Mouse (Mus musculus) stomach, postnatal 0 days (tissue): ENCODE measurements around the gene Olfr177.

Source experiments
- CTCF ChIP-seq: IDR thresholded peaks from 2 replicates; pipeline ENCODE4 v1.5.1; 2016; ENCODE audit warnings: antibody characterized with exemption, low read depth, mild to moderate bottlenecking, moderate library complexity
- EP300 ChIP-seq: optimal IDR thresholded peaks from 2 replicates; pipeline ENCODE3; 2016; ENCODE audit warnings: antibody characterized with exemption

DNA sequence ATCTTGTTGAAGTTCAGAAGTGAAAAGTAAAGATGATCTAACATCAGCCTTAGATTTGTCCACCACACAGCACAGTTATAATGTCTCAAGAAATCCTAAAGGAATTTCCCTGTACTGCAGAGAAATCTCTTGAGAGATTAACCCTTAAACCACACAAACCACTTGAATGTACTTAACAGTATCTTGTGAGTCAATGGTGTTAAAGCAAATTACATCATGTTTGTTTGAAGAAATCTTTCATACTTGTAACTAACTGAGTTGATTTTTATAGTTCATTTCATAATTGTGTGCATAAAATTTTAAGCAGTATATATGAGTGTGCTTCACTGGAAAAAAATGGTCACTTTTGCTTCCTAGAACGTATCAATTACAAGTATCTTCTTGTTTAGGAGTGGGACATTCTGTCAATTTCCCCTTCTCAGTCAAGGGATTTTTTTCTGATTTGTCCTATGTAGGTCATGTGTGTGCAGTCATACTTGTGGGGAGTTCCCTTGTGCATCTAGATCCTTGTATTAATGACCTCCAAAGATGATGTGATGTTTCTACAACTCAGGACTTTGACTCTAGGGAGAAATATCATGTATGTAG, 47.7 kb downstream of the Olfr177 start, which contains the start of gene Olfr175-ps1:
- TF ChIP-seq CTCF: no peak
- no peak for TF ChIP-seq EP300
